Mouse (Mus musculus) urinary bladder, adult 18-20 months (tissue): ENCODE measurements at regions not wholly inside any gene's neighbourhood (a gene's known extent, or its start where the extent isn't known, plus 50 kb on each side); places are given as distances from the start of the nearest gene placed in this dataset.
A peak's percentile ranks its signal among the peaks of the same experiment; 100 is the strongest.

ENCODE experiments used
- DNase-seq, 2 experiments: peaks; one replicate each; pipeline ENCODE4 v3.0.0; 2022; ENCODE audit warnings: low spot score in 2 of 2, mixed read lengths in 2 of 2

DNA sequence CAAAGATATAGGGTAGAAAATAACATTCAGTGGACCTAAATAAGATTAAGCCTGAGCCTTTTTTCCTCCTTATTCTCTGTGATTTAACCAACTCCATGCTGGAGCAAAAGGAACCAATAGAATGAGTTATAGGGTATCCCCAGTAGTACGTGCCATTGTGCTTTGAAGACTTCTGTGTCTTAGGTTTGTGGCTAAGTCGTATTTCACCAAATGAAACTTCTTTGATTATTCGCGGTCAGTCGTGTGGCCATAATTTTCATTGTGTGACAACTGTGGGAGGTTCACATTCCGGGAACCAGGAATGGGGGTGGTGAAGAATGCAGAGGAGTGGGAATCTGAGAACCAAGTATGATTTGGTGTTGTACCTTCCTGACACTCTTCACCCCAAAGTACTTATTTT lies 535.6 kb upstream of the Pkn2 start:
- no peak for DNase-seq

DNA sequence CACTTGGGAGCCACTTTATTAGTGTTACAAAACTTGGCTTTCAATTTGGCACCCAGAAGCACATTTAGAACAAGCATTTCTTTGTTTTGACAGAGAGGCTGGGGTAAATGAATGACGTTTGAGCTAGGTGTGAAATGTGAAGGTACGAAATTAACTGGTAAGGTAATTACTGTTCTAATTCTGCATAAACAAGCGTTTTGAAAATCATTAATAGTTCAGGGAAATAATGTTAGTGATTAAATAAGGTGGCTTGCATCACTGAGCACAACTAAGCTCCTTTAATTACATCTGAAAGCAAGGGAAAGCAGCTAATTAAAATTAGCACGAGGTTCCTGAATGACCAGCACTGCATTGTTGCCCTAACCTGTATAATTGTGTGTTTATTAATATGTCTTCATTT lies 529.9 kb upstream of the Pkn2 start:
- DNase-seq: no peak

DNA sequence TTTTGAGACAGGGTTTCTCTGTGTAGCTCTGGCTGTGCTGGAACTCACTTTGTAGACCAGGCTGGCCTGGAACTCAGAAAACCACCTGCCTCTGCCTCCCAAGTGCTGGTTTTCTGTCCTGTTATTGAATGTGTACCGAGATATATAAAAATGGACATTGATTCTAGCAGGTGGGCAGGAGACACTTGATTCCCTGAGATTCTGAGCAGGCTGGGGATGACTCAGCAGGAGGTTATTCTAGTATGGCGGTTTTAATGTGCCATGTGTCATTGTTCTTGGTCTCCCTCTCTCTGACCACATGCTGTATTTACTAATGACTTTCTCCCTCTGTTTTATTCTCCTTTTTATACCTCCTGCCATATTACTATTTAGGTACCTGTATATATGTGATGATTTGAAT lies 517.2 kb upstream of the Pkn2 start:
- no peak for DNase-seq

DNA sequence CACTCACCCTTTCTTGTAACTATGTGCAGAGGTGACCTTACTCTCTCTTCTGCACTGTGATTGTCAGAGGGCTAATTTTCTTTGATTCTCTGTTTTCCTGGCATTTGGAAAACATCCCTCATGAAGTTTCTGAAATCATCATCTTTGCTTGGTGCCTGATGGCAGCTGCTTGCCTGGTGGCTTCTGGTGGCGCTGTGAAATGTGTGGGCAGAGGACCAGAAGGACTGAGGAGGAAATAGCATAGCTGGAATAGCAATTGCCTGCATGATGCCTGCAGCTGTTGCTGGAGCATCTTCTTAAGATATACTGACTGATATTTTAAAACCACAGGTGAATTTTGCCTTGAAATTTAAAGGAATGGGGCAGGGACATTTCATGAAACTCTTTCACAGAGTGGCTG lies 502.6 kb upstream of the Pkn2 start:
- DNase-seq: no peak

DNA sequence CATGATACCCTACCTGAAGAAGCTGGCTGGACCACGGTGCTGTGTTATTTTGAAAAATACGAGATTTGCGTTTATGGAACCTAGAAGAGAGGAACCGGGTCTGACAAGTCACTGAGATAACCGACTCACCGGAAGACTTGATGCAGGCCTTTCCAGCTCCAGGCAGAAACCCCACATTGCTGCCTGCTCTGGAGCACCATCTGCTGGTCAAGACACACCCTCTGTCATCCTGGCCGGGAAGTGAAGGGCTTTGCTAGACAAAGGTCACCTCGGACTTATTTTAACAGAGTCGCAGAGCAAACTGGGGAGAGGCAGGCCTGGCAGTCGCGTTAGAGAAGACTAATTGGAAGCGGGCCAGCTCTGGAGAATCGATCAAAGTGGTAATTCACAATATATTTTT lies 497.4 kb upstream of the Pkn2 start:
- peak; percentile 41 to 53 for DNase-seq

DNA sequence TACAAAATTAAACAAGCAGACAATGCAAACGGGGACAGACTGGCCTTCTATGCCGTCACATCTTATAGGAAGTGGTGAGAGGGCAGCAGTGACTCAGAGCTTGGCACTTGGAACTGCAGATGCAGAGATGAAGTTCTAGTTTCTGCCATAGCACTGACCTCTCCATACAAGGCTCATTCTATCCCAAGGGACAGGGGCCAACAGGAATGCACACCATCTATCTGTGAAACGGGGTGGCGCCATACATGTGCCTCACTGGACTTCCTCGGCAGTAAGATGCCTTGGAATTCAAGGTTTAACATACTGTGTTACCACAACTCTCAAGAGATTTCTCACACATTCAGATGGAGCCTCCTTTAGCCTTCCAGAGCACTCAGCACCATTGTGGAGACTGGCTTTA lies 495.6 kb upstream of the Pkn2 start:
- no peak for DNase-seq

DNA sequence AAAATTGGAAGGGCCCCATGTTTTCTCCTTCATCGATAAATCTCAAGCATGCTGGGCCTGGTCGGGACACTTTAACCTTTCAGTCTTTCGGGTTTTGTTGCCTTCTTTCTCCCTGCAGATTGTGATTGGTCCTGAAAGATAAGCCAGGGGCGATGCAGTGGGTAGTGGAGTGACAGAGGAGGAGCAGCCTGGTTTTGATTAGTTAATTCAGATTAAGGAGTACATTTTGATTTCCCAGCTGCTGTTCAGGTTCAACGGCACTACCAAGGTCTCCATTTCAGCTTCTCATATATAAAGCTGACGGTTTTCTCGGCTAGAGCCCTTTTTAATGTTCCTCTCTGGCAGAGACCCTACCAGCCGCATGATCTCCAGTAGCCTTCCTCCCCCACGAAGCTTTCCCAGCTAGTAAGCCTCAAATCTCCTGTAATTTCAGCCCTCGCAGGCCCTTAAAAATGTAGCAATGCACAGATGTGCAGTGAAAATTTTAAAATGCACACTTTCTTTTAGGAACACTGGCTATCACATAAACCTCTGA lies 493.8 kb upstream of the Pkn2 start:
- DNase-seq: no peak

DNA sequence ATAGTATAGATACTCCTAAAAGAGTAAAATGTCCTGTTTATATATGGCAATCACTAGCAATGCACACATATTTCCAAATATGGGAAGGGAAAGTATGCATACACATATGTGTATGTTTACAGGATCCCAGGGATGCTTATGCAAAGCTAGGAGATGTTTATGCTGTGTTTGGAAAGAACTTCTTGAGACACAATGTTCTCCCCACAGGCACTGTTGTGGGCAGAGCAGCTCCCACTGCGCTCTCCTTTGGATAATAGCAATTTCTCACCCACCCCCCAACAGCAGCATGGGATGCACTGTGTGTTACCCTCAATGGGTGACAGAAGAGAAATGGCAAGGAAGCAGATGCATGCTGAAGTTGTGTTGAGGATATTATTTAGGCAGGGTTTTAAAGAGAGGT lies 491.7 kb upstream of the Pkn2 start:
- DNase-seq: no peak

DNA sequence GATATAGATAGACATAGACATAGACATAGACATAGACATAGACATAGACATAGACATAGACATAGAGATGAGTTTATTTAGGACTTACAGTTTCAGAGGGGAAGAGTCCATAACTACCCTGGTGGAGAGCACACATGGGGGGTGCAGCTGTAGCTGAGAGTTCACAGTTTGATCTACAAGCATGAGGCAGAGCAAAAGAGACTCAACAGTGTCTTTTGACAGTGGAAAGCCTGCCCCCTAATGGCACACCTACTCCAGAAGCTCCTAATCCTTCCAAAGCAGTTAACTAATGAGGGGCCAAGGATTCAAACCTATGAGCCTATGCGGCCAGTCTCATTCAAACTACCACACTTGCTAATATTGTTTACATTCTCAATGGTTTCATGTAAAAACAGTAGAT lies 487.2 kb upstream of the Pkn2 start:
- DNase-seq: no peak

DNA sequence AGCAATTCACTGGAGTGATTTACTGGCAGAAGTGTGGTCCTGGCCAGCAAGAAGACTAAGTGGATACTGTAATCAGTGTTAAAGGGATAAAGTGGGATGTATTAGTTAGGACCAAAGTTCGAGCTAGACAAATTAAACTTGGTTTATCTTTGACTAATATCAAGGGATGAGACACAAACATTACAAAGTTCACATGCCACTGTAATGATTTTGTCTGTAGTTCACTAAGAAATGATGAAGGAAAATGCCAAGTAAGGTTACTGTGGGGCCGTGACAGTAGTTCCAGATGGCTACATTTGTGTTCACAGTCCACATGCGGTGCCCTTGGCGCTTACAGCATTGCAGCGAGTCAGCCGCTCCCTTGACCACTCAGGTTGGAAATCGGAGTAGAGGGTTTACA lies 458.2 kb upstream of the Pkn2 start:
- no peak for DNase-seq

DNA sequence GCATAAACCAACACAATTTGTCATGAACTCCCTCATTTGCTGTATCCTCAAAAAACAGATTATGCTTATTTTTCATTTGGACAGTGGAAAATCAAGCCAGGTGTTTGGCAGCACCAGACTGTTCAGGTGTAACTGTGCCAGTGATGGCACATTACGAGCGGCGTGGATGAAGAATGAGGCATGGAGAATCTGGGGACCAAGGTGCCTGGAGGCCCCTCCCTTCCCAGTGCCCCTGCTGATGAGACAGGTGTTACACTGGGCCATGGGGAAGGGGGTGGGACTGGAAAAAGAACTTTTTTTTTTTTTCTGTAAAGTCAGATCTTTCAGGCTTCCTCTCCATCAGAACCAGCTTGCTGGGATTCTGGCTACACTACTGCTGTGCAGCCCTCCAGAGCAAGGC lies 451.5 kb upstream of the Pkn2 start:
- no peak for DNase-seq

DNA sequence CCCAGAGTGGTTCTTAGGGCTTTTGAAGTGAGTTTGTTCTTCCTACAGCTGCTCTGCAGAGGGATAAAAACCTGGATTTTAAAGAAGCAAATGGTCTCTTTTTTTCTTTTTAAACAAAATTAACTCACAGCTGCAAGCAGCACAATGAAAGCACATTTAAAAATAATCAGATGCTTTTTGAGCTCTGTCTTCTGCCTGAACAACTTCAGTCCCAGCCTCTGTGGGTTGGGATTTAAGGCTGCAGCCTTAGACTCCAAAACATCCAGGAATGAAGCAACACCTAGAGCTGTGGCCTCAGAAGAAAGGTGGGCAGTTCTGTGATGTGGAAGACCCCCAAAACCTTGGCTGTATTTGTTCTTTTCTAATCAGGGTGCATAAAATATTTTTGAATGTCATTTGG lies 446.7 kb upstream of the Pkn2 start:
- DNase-seq: no peak

DNA sequence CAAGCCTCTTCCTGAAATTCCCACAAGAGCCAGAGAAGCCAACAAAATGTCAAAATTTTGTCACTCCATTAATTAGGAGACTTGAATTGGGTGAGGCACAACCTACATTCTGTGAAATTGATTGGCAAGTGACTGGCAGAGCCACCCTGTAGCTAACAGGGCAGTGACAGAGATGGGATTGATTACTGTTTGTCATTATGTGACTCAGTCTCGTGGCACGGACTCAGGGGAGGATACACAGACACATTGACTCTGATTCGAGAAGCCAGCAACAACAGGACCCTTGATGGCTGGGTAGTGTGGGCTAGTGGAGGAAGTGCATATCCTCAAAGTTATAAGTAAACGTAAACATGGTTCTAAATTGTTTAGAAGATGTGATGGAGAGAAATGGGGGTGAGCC lies 445.8 kb upstream of the Pkn2 start:
- DNase-seq: no peak

DNA sequence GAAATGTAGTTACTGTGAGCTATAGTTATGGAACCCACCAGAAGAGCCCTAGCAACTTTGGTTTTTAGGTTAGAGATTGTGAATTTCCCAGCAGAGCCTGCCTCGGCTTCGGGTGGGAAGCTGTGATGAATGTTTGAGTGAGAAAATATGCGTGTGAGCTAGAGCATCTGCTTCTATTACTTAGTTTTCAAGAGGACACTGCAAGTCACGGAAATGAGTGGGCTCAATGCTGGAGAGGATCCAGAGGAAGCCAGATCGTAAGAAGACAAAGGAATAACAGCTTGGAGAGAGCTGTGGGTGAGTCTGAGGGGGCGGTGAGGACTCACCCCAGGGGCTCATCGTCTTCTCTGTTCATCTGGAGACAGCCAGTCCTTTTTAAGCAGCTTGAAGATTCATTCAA lies 434.7 kb upstream of the Pkn2 start:
- no peak for DNase-seq

DNA sequence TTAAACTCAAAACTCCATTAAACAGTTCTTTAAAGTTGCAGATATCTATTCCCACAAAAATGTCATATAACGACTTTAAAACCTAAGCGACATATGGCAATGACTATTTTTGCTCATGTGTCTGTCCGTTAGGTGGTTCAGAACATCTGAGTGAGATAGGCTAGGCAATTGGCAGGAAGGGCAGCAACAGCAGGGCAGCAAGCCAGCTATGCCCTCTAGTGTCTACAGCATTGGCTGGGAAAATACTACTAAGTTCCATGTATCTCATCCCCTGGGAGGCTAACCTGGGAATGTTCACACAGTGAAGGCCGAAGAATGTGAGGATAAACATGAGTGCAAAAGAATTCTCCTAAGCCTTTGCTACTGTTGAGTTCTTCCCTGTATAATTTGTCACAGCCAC lies 410.0 kb upstream of the Pkn2 start:
- DNase-seq: no peak

DNA sequence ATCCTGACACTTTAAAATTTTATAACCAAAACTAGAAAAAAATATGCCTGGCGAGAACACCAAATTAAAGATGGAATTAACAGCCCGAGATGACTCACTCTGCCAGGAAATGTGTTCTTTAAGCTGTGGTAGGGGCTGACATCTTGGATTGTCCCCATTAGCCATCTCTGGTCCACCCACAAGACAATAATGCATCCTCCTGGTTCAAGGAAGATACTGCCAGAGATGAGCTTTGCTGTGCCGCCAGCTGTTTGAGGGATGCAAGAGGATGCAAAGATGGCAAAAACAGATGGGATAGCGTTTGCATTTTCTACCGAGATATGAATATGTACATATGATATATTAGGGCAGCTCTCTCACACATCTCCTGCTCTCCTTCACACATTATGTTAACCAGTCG lies 382.3 kb upstream of the Pkn2 start:
- no peak for DNase-seq

DNA sequence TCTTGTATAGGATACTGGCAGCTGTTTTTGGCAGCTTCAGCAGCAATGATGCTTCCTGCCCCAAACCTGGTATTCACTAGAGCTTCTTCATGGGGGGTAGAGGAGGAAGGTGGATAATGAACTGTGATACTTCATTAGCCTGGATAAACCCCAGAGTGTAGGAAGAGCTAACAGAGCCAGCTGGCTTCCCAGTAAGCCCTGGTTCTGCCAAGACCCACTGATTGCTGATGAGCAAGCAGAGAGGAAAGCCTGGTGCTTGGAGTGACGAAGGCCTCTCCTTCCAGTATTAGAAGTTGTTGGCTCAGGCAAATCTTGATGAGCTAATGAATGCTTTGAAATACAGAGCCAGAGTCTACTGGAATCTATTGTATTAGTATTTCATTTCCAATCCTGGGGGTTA lies 370.8 kb upstream of the Pkn2 start:
- no peak for DNase-seq

DNA sequence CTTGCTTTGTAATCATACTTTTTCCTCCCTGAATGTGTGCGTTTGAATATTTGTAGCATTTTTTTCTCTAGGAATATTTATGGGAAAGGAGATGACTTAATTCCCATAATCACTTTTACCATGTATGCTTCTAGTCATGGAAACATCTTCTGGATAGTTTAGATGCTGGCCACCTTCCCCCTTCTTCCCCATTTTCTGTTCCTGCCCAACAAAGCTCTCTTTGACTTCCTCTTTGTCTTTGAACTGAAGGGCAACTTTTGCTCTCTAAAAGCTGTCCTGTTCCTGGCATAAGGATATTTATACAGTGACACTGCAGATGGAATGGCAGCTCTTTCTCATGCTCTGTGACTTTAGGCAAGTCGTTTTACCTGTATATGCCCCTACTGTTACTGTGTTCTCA lies 370.2 kb upstream of the Pkn2 start:
- DNase-seq: no peak

DNA sequence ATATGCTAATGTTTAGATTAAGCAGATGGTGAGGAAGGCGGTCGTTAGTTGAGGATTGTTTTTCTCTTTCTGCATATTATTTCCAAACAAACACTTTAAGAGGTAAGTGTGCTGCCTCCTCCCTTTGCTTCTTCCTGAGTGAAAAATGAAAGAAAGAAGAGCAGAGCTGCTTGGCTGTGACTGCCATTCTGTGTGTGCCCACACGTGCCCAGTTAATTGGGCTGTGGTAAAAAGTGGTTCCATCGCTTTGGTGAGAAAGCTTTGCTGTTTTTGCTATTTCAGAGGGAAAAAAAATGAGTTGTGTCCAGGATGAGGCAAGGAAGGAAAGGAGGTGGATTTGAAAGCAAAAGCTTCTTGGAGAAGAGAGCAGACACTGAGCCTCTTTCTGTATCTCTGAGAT lies 360.9 kb upstream of the Pkn2 start:
- DNase-seq: no peak

DNA sequence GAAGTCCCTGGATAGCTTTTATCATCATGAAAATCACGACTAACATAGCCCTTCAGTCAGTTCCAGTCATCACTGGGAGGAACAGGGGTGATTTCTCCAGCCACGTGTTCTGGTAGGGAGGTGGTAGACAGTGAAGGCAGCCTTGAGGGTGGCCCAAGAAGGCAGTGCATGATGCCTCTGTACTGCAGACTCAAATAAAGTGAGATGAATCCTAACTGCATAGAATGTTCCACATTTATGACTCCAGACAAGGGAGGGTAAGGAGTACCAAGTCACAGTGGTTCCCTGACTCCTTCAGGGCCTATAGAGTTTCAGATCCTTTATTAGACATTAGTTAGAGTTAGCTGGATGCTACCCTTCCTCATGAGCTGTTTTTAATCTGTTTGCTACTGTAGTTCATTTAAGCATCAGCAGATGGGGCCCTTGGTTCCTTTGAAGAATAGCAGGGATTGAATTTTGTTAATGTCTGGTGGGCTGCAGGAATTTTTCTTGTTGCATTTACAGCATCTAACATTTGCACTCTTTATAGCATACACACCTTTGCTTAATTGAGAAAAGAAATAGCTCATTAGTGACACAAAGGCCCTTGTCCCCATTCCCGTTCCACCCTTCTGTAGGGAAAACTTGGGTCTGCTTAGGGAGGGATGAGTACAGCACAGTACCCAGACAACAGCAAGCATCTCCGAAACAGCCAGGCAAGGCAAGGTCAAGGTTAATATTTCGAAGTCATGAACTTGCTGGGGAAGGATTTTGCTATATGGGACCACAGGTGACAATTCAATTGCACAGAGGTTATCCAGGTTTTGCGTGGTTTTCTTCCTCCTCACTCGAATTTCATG lies 359.0 kb upstream of the Pkn2 start:
- DNase-seq: no peak

DNA sequence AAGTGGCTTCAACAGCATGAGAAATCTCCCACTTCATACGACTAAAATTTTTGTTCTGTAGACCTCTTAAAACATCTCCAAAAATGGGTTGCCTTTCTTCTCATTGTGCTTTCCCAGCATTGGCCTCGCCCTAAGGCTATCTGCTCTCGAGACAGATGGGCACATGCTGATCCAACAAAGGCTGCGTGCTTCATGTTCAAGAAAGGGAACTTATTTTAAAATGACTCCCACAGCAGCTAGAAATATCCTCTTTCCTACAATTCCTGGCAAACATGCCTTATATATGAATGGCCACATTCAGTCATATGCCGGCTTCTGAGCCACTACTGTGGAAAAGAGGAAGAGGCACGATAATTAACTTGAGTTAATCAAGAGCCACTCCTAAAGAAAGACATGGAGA lies 356.7 kb upstream of the Pkn2 start:
- no peak for DNase-seq

DNA sequence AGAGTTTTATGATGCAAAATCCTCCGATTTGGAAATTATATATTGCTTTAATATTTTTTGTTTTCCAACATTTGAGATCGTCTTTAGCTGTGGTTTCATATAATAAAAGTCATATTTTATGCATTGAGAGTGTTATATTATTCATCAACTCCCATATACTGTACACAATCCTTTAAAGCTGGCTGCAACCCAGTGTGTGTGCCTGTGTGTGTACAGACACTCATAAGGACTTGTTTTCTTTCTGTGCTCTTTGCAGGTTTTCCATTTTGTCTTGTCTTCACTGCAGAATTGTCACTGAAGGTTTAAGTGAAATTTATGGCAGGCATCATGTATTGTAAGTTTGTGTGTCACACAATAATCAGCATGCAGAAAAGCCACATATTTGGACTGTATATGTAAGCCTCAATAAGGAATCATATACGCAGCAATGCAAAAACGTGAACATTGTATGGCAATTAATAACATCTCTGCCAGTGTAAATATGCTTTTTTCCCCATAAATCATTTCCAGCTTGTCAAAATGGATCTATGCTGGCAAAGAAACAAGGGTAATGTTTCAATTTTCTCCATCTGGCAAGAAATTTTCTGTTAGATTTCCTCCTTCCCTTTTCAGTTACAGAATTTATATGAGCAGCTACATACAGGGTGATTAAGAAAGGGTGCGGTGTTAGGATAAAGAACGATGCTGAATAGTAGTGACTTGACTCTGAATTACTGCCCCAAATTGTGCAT lies 342.4 kb upstream of the Pkn2 start:
- no peak for DNase-seq

DNA sequence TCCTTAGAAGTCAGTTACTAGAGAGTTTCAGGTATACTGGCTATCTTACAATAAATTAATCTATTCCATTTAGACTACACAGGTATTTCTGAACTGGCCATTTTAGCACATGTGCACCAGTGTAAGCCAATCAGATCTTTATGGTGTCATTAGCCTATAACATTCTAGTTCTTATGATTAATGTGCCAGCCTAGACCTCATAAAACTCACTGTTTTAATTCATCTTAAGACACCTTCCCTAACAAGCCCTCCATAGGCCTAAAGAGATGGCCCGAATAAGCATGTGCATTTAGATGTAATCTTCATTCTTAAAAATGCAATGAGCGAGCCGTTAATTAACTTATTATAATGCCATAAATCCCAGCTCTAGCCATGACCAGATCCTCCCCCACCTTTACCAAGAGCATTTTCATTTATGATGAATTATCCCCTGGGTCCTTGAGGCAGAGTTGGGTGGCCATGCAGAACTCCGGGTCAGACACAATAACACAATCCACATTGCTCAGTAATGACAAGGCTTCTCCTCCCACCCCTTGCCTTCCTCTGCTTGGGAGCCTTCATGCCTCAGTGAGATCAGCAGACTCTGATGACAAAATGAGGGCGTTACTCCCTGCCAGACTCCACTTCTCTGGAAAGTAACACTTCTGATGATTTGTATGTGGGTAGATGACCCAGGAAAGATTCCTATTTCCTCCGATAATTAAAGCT lies 311.6 kb upstream of the Pkn2 start:
- no peak for DNase-seq
